Mouse (Mus musculus) hindbrain, embryonic 15.5 days (tissue): ENCODE data around the gene Rtbdn. TPM values are rescaled to one million over a fixed set of nuclear protein-coding genes. Genes with fewer than 3 reads are reported as not detected.

Source experiments
- ATAC-seq: fragments of 200-750 bp; cut with Nextera tagmentation; 2 replicates; pipeline ENCODE4 v1.8.0; 2017; ENCODE audit warnings: low read depth, moderate number of reproducible peaks, moderate TSS enrichment; ENCODE audit not compliant: low FRiP score
- H3K27ac ChIP-seq: fragments of 300-500 bp; sonication (generic); replicated peaks from 2 replicates; pipeline ENCODE4 v1.5.1; 2015; ENCODE audit warnings: mild to moderate bottlenecking, inconsistent platforms
- H3K27me3 ChIP-seq: fragments of 300-500 bp; sonication (generic); 2 replicates; pipeline ENCODE4 v1.6.1; 2015; ENCODE audit warnings: control low read depth, inconsistent platforms
- H3K36me3 ChIP-seq: fragments of 300-500 bp; sonication (generic); 2 replicates; pipeline ENCODE4 v1.6.1; 2015; ENCODE audit warnings: control low read depth, inconsistent platforms
- H3K4me1 ChIP-seq: fragments of 300-500 bp; sonication (generic); replicated peaks from 2 replicates; pipeline ENCODE4 v1.6.1; 2015; ENCODE audit warnings: control low read depth, inconsistent platforms
- H3K4me2 ChIP-seq: fragments of 300-500 bp; sonication (generic); 2 replicates; pipeline ENCODE4 v1.6.1; 2015; ENCODE audit warnings: moderate library complexity, mild to moderate bottlenecking, inconsistent platforms
- H3K4me3 ChIP-seq: fragments of 300-500 bp; sonication (generic); 2 replicates; pipeline ENCODE4 v1.5.1; 2015; ENCODE audit warnings: mild to moderate bottlenecking, inconsistent platforms
- H3K9ac ChIP-seq: fragments of 300-500 bp; sonication (generic); 2 replicates; pipeline ENCODE4 v1.6.1; 2015; ENCODE audit warnings: inconsistent platforms
- H3K9me3 ChIP-seq: fragments of 300-500 bp; sonication (generic); 2 replicates; pipeline ENCODE4 v1.6.1; 2016; ENCODE audit warnings: control low read depth, inconsistent platforms
- WGBS: fragments of 180-500 bp; shearing (Covaris S2); methylation state at CpG from one replicate; pipeline ENCODE4 v1.1.7; 2015; 5-methylcytosine and 5-hydroxymethylcytosine counted together
- polyA plus RNA-seq: library from polyadenylated mRNA; unstranded; fragments of >200 nt; fragmentation: Nextera tagmentation; extraction: Ambion mirVana; gene quantifications from 2 replicates; pipeline ENCODE4 v1.2.1, GENCODE M21; 2015

The Rtbdn gene
- polyA plus RNA-seq, 1 experiment from 2014 or later, result 3.5 TPM

GRCm38 (mm10) chr8:84967532-84968304 lies 20.9 kb downstream of the Rtbdn start:
- no peak overlapping the region for H3K4me2 ChIP-seq
- peaks cover 16% of the 10 kb centered on the region for H3K36me3 ChIP-seq
- peaks cover 45% of the 10 kb centered on the region for H3K4me1 ChIP-seq
- no peak for ATAC-seq
- H3K27ac ChIP-seq, result no peak overlapping the region; the same call in 1 of the 2 replicates
- no peaks in the 10 kb centered on the region for H3K27me3 ChIP-seq
- no peak overlapping the region for H3K9ac ChIP-seq
- H3K9me3 ChIP-seq, result no peaks in the 10 kb centered on the region
- no peak overlapping the region for H3K4me3 ChIP-seq
- 90% methylated on average over 13 of the region's 13 CpGs for WGBS

DNA sequence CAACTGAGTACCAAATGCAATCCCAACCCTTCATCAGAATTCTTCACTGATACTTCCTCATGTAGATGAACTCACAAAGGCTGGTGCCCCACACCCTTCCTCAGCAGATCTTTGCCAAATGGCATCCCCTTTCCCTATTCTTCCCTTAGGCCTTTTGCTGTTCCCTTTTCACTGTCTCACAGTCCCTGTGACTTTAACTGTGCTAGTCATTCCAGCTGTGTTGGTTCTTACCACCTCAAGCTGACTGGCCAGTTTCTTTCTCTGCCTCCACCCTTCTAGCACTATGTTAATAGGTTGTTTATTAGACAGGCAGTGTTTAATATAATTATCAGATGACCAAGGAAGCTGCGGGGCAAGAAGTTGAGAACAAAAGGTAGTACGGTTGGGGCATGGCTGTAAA lies 21.9 kb downstream of the Rtbdn start:
- Histone ChIP-seq H3K4me3 (peak overlapping the region; percentile 69), H3K27ac (peak overlapping the region; percentile 90), H3K9me3 (no peaks in the 10 kb centered on the region), H3K4me1 (peaks cover 45% of the 10 kb centered on the region), H3K9ac (peak overlapping the region; percentile 82), H3K36me3 (peaks cover 21% of the 10 kb centered on the region), H3K27me3 (no peaks in the 10 kb centered on the region), H3K4me2 (peak overlapping the region; percentile 72)
- no peak for ATAC-seq
- 22% methylated on average over 2 of the region's 2 CpGs for WGBS

DNA sequence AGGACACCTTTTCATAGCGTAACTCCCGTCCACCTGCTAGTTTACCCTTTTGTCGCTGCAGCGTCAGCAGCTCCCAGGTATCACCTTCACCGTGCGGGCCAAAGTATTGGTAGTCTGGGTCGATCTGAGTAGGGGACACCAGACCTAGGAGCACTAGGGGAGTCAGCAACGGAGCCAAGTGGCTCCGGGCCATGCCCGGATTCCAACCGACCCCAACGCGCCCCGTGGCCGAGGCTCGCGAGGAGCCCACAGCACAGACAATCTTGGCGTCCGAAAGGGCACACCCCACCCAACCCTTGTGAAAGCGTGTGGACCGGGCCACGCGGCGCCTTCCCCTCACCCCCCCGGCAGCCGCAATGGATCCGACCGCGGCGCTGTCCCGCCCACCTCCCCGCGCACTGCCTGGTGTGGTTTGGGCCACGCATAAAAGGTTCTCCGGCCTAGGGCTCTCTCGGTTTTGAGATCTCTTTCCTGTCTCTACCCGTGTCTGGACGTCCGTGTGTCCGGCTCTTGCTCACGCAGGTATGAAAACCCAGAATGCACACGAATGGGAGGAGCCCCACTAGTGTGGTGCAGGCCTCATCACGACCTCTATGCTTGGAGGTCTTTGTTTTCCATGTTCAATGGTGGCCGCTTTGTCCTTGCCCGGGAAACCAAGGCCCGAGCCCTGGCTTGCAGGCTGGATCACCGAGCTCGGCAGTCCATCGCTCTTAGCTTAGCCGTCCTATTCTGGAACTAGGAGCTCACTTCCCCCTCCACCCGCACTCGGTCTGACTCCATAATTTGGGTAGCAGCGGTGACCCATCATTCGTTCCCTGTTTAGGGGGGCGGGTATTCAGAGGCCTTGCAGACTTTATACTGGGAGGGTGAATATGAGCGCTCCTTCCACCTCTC lies 22.7 kb downstream of the Rtbdn start, which contains the start of the genes Gm49661, Prdx2 and Rnaseh2a:
Gene Gm49661 (minus strand): TSS at position 193 of the 894 bp plus-strand sequence.
Gene Prdx2 (plus strand): TSS at position 347 of the 894 bp plus-strand sequence.
Gene Rnaseh2a (minus strand): TSS at position 527 of the 894 bp plus-strand sequence.
- Histone ChIP-seq H3K27ac (peak within 1 kb of the TSS; percentile 90), H3K4me1 (peaks cover 47% of the 10 kb centered on the region), H3K4me3 (peak within 1 kb of the TSS; percentile 69), H3K36me3 (peaks cover 25% of the 10 kb centered on the region), H3K27me3 (no peaks in the 10 kb centered on the region), H3K4me2 (peak within 1 kb of the TSS; percentile 72), H3K9ac (peak within 1 kb of the TSS; percentile 82), H3K9me3 (no peaks in the 10 kb centered on the region)
- ATAC-seq, result peak; percentile 76
- under 1% methylated on average over 56 of the region's 56 CpGs for WGBS

- Histone ChIP-seq H3K27me3 (no peaks in the 10 kb centered on the region), H3K27ac (peak overlapping the region; percentile 90), H3K9ac (peak overlapping the region; percentile 82), H3K9me3 (no peaks in the 10 kb centered on the region), H3K36me3 (peaks cover 33% of the 10 kb centered on the region), H3K4me1 (peaks cover 49% of the 10 kb centered on the region), H3K4me3 (peak overlapping the region; percentile 69), H3K4me2 (peak overlapping the region; percentile 72)
- WGBS, result 6% methylated on average over 21 of the region's 21 CpGs
- no peak for ATAC-seq
Measured at GRCm38 (mm10) chr8:84970135-84970790, 23.5 kb downstream of the Rtbdn start.

DNA sequence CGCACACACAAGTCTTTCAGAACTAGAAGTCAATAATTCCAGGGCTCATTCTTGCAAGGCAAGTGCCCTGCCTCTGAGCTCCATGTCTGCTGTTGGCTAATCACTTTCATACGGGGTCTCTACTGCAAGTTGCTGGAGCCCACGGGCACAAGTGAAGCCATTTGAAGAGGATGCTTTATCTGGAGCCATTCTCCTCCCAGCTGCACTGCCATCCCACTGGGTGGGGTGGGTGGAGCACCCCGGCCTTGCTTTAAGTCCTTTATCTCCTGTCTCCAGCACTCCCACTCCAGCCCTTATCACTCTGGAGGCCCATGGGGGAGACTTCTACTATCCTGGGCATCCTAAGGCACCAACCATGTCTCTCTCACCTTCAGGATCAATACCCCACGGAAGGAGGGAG lies 24.1 kb downstream of the Rtbdn start:
- peak overlapping the region; percentile 69 for H3K4me3 ChIP-seq
- ATAC-seq, result no peak
- no peak overlapping the region for H3K27ac ChIP-seq
- H3K9ac ChIP-seq, result peak overlapping the region; percentile 82
- peak overlapping the region; percentile 72 for H3K4me2 ChIP-seq
- H3K9me3 ChIP-seq, result no peaks in the 10 kb centered on the region
- peaks cover 34% of the 10 kb centered on the region for H3K36me3 ChIP-seq
- peaks cover 52% of the 10 kb centered on the region for H3K4me1 ChIP-seq
- 66% methylated on average over 5 of the region's 5 CpGs for WGBS
- H3K27me3 ChIP-seq, result no peaks in the 10 kb centered on the region

DNA sequence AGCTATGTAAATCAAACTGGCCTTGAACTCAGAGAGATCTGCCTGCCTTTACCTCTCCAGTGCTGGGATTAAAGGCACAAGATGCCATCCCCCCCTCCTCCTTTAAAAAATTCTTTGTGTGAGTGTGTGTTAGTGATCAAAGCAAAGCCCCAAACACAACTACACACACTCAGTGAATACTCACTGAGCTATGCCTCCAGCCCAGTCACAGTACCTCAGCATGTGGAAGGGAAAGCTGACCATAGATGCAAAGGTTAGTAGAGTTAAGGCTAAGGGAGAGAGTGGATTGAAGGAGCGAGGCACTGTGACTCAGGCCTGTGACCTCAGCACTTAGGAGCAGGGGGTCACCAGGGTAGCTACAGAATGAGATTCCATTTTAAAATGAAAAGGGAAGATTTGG lies 26.3 kb downstream of the Rtbdn start:
- Histone ChIP-seq H3K36me3 (peaks cover 34% of the 10 kb centered on the region), H3K9ac (no peak overlapping the region), H3K27me3 (no peaks in the 10 kb centered on the region), H3K4me2 (no peak overlapping the region), H3K4me3 (no peak overlapping the region), H3K9me3 (no peaks in the 10 kb centered on the region), H3K27ac (no peak overlapping the region), H3K4me1 (peaks cover 59% of the 10 kb centered on the region)
- 86% methylated on average over 1 of the region's 1 CpGs for WGBS
- ATAC-seq, result no peak

DNA sequence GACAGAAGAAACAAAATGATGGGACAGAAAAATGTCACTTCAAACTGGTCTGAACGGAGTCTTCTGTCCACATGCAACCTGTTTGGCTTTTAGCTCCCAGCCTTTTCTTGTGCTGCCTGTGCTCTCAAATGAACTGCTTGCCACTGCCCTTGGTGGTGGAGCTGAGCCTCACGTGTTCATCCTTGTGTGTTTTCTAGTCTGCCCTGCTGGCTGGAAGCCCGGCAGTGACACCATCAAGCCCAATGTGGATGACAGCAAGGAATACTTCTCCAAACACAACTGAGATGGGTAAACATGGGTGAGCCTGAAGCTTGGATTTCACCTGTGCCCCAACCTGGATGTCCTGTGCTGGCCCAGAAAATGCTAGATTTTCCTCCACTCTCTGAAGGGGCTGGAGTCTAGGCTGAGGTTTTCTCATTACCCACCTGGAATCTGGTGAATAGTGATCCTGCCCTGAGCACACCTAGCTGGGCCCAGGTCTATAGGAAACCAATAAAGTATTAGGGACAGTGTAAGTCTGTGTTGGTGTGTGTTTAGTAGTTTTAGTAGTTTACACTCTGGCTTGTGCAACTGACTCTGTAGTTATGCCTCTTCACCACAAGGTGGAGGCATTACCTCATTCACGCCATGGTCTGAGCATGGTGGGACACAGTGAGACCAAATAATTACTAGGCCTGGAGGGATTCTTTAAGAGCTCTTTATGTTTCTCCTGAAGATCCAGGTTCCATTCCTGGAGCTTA lies 27.2 kb downstream of the Rtbdn start:
- H3K27me3 ChIP-seq, result no peaks in the 10 kb centered on the region
- peaks cover 59% of the 10 kb centered on the region for H3K4me1 ChIP-seq
- 60% methylated on average over 4 of the region's 4 CpGs for WGBS
- ATAC-seq, result no peak
- H3K36me3 ChIP-seq, result peaks cover 34% of the 10 kb centered on the region
- no peak overlapping the region for H3K4me3 ChIP-seq
- no peaks in the 10 kb centered on the region for H3K9me3 ChIP-seq
- no peak overlapping the region for H3K27ac ChIP-seq
- no peak overlapping the region for H3K9ac ChIP-seq
- H3K4me2 ChIP-seq, result no peak overlapping the region

- Histone ChIP-seq H3K4me1 (peaks cover 65% of the 10 kb centered on the region), H3K4me2 (no peak overlapping the region), H3K4me3 (no peak overlapping the region), H3K36me3 (peaks cover 34% of the 10 kb centered on the region), H3K27me3 (no peaks in the 10 kb centered on the region), H3K9me3 (no peaks in the 10 kb centered on the region), H3K27ac (no peak overlapping the region), H3K9ac (no peak overlapping the region)
- WGBS, result 83% methylated on average over 8 of the region's 8 CpGs
- no peak for ATAC-seq
Measured at GRCm38 (mm10) chr8:84974543-84975142, 27.9 kb downstream of the Rtbdn start.

- WGBS, result 37% methylated on average over 7 of the region's 7 CpGs
Measured at GRCm38 (mm10) chr8:84975434-84975833, 28.6 kb downstream of the Rtbdn start.

DNA sequence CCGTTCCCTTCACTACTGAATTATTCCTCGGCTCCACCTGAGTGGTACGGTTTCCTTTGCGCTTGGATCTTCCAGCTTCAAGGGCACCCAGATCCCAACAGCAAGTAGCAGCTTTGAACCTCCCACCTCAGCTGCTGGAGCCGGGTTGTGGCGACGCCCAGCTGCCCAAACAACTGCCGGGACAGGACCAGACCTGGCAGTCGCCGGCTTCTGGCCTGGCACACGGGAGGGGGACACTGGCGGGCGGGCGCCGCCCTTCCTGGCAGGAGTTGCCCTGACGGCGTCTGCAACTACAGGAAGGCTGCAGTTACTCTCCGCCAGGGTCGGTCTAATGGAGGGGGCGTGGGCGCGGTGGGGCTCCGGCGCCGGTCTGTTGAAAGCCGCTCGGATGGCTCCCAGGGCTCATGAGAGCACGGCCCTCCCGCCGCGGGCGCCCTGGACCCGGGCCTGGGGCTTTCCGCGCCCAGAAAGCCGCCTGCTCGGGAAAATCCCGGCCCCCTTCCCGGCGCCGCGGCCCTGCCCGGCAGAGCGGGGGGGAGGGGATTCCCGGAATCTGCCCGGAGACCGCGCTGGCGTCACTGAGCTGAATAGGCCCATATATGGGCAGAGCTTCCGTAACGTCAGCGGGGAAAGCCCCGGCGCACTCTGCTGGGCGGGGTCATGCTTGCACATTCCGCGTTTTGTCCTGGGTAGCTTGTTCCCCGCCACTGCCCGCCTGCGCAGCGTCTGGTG lies 29.4 kb downstream of the Rtbdn start:
- 1% methylated on average over 61 of the region's 61 CpGs for WGBS
- H3K4me3 ChIP-seq, result peak overlapping the region; percentile 44
- H3K9me3 ChIP-seq, result no peaks in the 10 kb centered on the region
- peak overlapping the region; percentile 45 for H3K9ac ChIP-seq
- H3K4me2 ChIP-seq, result peak overlapping the region; percentile 82
- ATAC-seq, result peak; percentile 75
- H3K4me1 ChIP-seq, result peaks cover 72% of the 10 kb centered on the region
- H3K27me3 ChIP-seq, result no peaks in the 10 kb centered on the region
- peak overlapping the region; percentile 56 for H3K27ac ChIP-seq
- H3K36me3 ChIP-seq, result peaks cover 33% of the 10 kb centered on the region

More at GRCm38 (mm10) chr8:84975434-84975833, 28.6 kb downstream of the Rtbdn start:
- no peak overlapping the region for H3K27ac ChIP-seq
- peak overlapping the region; percentile 82 for H3K4me2 ChIP-seq
- H3K4me1 ChIP-seq, result peaks cover 72% of the 10 kb centered on the region
- no peaks in the 10 kb centered on the region for H3K27me3 ChIP-seq
- no peak overlapping the region for H3K9ac ChIP-seq
- H3K9me3 ChIP-seq, result no peaks in the 10 kb centered on the region
- ATAC-seq, result no peak
- peaks cover 34% of the 10 kb centered on the region for H3K36me3 ChIP-seq
- peak overlapping the region; percentile 44; the same call in 1 of the 2 replicates for H3K4me3 ChIP-seq
